Mouse (Mus musculus): ENCODE measurements around the gene Gm8374.
"Not testable (repeated sequence)": the region's sequence is repeated elsewhere in the genome, so short reads cannot be mapped to it uniquely, and the experiment has no call there.

The Gm8374 gene

GRCm38 (mm10) chr14:7365034-7365433, at the start of gene Gm8374:
TSS of gene Gm8374 (minus strand) at chr14:7365134.
- not testable (repeated sequence) for DNase-seq

DNA sequence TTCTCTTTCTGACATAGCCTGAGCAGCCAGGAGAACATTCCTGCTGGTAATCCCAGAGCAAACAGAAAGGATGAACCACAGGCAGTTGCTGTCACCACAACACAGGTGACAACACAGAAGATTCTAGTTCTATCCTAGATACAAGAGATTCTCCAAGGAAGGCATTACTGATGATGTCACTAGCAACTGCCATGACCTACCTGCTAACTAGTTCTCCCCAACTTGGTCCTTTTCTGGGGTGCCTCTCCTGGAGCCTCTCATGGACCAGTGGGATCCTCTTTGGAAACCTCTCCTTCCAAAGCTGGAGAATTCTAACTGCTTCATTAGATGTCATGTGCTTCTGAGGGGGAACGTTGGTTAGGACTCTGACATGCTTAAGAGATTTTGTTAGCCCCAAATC, 32.6 kb downstream of the Gm8374 start, which contains the start of gene Gm5797:
Gm5797 (minus strand) TSS at position 101 of the 400 bp plus-strand sequence.
- DNase-seq: not testable (repeated sequence)

GRCm38 (mm10) chr14:7315093-7315492, 49.8 kb downstream of the Gm8374 start:
- DNase-seq: not testable (repeated sequence)

GRCm38 (mm10) chr14:7314661-7315060, 50.3 kb downstream of the Gm8374 start, which contains the start of gene Gm3739:
TSS of gene Gm3739 (minus strand) at chr14:7315049.
- DNase-seq: peak; percentile 3

Measured in cerebellum, adult 11-12 months (tissue).